Mouse (Mus musculus) hindbrain, embryonic 10.5 days (tissue): ENCODE results near the gene Agbl5. TPM values are rescaled to one million over a fixed set of nuclear protein-coding genes. Genes with fewer than 3 reads are reported as not detected.

Source experiments
- DNase-seq: peaks from one replicate; pipeline ENCODE4 v3.0.0-alpha.2; 2017; ENCODE audit warnings: low spot score
- H3K27ac ChIP-seq: fragments of 300-500 bp; sonication (generic); 2 replicates; pipeline ENCODE4 v1.5.1; 2016; ENCODE audit warnings: mild to moderate bottlenecking, moderate library complexity
- H3K27me3 ChIP-seq: fragments of 300-500 bp; sonication (generic); 2 replicates; pipeline ENCODE4 v1.6.1; 2016; ENCODE audit warnings: mild to moderate bottlenecking; ENCODE audit not compliant: poor library complexity, insufficient read depth, severe bottlenecking
- H3K36me3 ChIP-seq: fragments of 300-500 bp; sonication (generic); 2 replicates; pipeline ENCODE4 v1.6.1; 2016; ENCODE audit warnings: mild to moderate bottlenecking, moderate library complexity
- H3K4me1 ChIP-seq: fragments of 300-500 bp; sonication (generic); replicated peaks from 2 replicates; pipeline ENCODE4 v1.6.1; 2016; ENCODE audit warnings: mild to moderate bottlenecking
- H3K4me3 ChIP-seq: fragments of 300-500 bp; sonication (generic); 2 replicates; pipeline ENCODE4 v1.5.1; 2016; ENCODE audit warnings: mild to moderate bottlenecking, moderate library complexity
- H3K9me3 ChIP-seq: fragments of 300-500 bp; sonication (generic); 2 replicates; pipeline ENCODE4 v1.6.1; 2016; ENCODE audit warnings: mild to moderate bottlenecking, moderate library complexity
- WGBS: fragments of 180-500 bp; shearing (Covaris S2); methylation state at CpG from one replicate; pipeline ENCODE4 v1.1.7; 2016; 5-methylcytosine and 5-hydroxymethylcytosine counted together
- polyA plus RNA-seq: library from polyadenylated mRNA; unstranded; fragments of >200 nt; fragmentation: Nextera tagmentation; extraction: Ambion mirVana; gene quantifications from 2 replicates; pipeline ENCODE4 v1.2.1, GENCODE M21; 2016

The Agbl5 gene
- polyA plus RNA-seq, 1 experiment from 2014 or later, result 24.2 TPM

DNA sequence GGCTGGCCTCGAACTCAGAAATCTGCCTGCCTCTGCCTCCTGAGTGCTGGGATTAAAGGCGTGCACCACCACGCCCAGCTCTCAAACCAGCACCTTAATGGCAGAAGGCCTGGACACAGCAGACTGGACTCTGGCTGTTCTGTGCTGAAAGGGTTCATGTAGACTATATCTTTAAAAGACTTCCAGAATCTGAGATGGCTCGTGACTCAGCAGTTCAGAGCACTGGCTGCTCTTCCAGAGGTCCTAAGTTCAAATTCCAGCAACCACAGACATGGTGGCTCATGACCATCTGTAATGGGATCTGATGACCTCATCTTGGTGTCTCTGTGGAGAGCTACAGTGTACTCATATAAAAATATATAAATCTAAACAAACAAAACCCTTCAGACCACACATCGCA is 13.4 kb downstream of the Agbl5 start:
- Histone ChIP-seq H3K4me3 (no peak overlapping the region), H3K27ac (no peak overlapping the region), H3K4me1 (peaks cover 17% of the 10 kb centered on the region), H3K36me3 (peaks cover 93% of the 10 kb centered on the region), H3K9me3 (no peaks in the 10 kb centered on the region), H3K27me3 (no peaks in the 10 kb centered on the region)
- 94% methylated on average over 5 of the region's 5 CpGs for WGBS
- DNase-seq, result no peak

DNA sequence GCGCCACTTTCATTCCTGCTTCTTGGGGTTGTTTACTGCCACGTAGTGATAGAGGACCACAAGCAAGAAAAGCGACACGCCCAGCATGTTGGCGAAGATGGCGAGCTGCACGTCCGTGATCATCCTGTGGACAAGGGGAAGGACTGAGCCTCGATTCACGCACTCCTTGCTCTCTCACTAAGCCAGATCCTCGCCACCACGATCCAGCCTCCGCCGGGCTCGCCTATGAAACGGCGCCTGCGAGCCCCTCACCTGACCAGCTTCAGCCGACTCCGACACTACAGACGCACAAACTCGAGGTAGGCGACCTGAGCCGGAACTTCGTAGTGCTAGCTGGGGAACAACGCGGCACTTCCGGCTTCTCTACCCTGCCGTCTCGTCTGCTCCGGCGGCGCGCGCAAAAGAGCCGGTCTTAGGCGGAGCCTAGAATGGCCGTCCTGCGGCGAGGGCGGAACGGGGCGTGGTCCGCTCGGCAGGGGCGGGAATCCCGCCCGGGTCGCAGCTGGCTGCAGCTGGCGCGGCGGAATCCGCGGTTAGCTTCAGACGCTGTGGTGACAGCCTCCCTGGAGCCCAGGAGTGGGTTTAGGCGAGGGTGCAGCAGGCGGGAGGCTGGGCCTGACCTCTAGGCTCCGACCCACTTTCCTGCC is 19.0 kb downstream of the Agbl5 start, which contains the start of gene Ost4:
Ost4 (minus strand) TSS at position 376 of the 647 bp plus-strand sequence.
- H3K36me3 ChIP-seq, result peaks cover 37% of the 10 kb centered on the region
- peak within 1 kb of the TSS; percentile 93 for H3K27ac ChIP-seq
- 0% methylated on average over 58 of the region's 58 CpGs for WGBS
- no peaks in the 10 kb centered on the region for H3K9me3 ChIP-seq
- peaks cover 46% of the 10 kb centered on the region for H3K4me1 ChIP-seq
- H3K4me3 ChIP-seq, result peak within 1 kb of the TSS; percentile 84
- peaks cover 7% of the 10 kb centered on the region for H3K27me3 ChIP-seq
- peak; percentile 97 for DNase-seq

DNA sequence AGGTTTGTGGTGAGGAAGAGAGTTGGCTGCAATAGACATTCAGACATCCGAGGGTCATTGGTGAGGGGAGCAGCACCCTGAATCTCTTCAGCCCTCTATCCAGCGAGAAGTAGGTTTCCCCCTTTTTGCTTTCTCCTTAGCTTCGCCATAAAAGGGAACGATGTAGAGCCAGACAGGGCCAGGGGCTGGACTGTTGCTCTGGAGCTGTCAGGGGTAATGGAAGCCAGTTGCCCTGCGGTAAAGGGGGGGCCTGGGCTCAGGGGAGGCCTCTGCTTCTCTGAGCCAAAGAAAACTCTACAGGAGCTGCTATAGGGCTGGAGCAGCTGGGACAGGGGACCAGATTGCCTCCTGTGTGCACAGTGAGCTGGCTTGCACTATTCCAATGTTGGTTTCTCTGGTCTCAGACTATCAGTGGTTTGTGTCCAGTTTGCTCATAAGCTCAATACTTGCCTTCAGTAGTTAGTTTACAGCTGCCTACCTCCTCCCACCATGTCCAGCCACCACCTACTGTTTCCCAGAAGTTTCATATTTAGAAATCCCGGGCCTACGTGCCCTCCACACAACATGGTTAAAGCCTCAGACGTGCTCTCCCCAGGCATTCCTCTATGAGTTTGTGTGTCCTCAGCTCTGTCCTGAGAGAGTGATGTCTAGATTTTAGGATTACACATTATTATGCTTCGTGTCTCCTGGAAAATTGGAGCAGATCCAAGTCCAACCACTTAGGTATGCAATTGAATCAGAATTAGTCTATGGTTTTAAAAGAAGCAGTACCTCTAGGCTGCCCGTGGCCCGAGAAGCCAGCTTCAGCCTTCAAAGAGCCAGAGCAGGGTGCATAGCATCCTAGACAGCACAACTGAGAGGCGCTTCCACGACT is 20.2 kb downstream of the Agbl5 start:
- peaks cover 7% of the 10 kb centered on the region for H3K27me3 ChIP-seq
- peaks cover 57% of the 10 kb centered on the region for H3K4me1 ChIP-seq
- H3K27ac ChIP-seq, result peak overlapping the region; percentile 93
- peak overlapping the region; percentile 84 for H3K4me3 ChIP-seq
- DNase-seq, result peak; percentile 19
- WGBS, result 49% methylated on average over 13 of the region's 13 CpGs
- peaks cover 26% of the 10 kb centered on the region for H3K36me3 ChIP-seq
- no peaks in the 10 kb centered on the region for H3K9me3 ChIP-seq

DNA sequence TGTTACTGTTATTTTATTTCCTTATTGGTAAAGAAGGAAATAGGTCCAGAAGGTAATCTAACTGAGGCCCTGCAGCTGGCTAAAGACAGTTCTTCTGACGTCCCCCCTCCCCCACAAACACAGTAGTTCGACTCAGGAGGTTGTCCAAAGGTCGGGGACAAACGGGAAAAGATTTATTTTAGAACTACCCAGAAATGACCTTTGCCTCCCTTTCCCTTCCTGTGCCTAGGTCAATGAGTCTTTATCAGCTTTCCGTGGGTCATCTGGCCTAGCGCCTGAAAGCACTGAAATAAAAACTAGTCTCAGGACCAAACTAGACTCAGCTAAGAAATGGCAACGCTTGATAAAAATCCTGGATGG is 20.8 kb downstream of the Agbl5 start:
- Histone ChIP-seq H3K4me3 (no peak overlapping the region), H3K9me3 (no peaks in the 10 kb centered on the region), H3K4me1 (peaks cover 63% of the 10 kb centered on the region), H3K36me3 (peaks cover 20% of the 10 kb centered on the region), H3K27me3 (peaks cover 7% of the 10 kb centered on the region), H3K27ac (peak overlapping the region; percentile 93; the same call in 1 of the 2 replicates)
- no peak for DNase-seq
- WGBS, result 47% methylated on average over 7 of the region's 7 CpGs

DNA sequence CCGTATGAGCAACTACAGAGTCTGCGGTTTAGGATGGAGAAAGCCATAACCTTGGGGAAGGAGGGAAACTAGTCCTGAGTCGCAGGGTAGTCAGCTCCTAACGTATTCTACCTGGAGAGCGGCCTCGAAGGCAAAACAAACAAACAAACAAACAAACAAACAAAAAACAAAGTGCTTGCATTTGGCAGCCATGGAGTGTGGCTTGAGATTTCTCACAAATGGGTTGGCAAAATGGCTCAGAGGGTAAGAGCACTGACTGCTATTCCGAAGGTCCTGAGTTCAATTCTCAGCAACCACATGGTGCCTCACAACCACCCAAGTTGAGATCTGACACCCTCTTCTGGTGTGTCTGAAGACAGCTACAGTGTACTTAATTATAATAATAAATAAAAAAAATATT is 21.4 kb downstream of the Agbl5 start:
- Histone ChIP-seq H3K9me3 (no peaks in the 10 kb centered on the region), H3K4me1 (peaks cover 69% of the 10 kb centered on the region), H3K4me3 (no peak overlapping the region), H3K27ac (no peak overlapping the region), H3K36me3 (peaks cover 14% of the 10 kb centered on the region), H3K27me3 (peaks cover 7% of the 10 kb centered on the region)
- no peak for DNase-seq
- 83% methylated on average over 7 of the region's 7 CpGs for WGBS

DNA sequence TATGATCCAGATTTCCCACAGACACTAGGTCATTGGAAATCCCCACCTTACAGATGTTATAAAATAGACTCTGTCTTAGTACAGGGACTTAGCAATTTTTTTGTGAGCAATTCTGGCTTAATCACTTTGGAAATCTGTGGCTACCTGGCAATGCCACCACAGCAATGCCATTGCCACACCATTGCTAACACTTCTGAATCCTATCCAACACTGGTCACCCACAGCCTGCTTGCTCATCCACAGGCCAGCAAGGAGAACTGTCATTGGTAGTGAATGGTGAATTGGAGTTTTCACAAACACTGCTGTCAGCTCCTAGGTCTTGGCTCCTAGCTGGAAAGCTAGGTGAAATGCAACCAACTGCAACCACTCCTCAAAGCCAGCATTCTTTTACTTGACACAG is 22.0 kb downstream of the Agbl5 start:
- peaks cover 70% of the 10 kb centered on the region for H3K4me1 ChIP-seq

DNA sequence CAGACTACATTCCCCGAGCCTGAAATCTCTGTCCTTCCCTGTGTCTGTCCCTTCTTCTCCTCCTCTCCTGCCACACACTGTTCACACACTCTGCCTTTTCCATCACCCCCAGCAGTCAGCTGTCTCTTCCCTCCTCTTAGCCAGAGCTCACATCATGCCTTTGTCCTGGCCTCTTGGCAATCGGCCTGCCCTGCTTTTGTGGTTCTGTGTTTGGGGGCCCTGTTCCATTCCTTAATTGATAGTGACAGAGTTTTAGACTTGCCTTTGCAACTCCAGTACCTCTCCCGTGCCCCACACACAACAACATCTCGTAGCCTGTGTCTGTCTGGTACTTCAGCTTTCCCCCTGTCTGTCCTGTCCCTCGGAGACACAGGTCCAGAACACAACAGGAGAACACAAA is 23.7 kb downstream of the Agbl5 start:
- DNase-seq, result no peak
- 72% methylated on average over 5 of the region's 5 CpGs for WGBS
- peaks cover 71% of the 10 kb centered on the region for H3K4me1 ChIP-seq

More for the DNA sequence above, 22.0 kb downstream of the Agbl5 start:
- peaks cover 7% of the 10 kb centered on the region for H3K27me3 ChIP-seq
- H3K27ac ChIP-seq, result no peak overlapping the region
- peaks cover 8% of the 10 kb centered on the region for H3K36me3 ChIP-seq
- no peaks in the 10 kb centered on the region for H3K9me3 ChIP-seq
- no peak for DNase-seq
- no peak overlapping the region for H3K4me3 ChIP-seq

DNA sequence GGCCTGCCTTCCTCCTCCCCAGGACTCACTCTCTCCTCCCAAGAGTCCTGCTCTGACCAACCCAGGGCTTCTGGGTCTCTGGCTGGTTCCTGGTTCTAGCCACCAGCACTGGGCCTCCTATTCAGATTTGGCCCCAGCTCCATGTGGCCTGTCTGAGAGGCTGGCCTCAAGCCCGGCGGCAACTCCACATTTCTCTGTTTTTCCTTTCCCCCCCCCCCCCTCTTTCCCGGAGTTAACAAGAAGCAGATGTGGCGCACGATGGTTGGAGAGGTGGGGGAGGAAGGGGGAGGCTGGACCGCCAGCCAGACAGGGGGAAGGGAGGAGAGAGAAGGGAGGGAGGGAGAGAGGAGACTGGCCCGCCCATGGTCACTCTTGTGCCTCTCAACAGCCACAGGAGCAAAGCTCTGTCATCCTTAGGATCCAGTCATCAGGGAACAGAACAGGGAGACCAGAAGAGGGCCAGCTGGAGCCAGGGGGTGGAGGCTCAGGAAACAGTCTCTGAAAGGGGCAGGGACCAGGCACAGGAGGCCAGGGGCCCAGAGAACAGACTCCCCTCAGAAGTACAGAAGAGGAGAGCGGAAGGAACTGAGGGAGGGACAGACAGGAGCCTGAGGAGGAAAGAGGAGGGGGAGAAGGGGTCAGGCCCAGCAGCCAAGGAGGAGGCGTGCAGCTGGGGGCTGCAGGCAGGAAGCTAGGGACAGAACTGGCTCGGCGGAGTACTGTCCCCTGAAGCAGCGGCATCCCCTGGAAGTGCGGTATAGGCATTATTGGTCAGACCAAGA is 24.8 kb downstream of the Agbl5 start, which contains the start of gene Emilin1:
Emilin1 (plus strand) TSS at position 343 of the 782 bp plus-strand sequence.
- peak; percentile 81 for DNase-seq
- Histone ChIP-seq H3K27me3 (peaks cover 7% of the 10 kb centered on the region), H3K27ac (peak within 1 kb of the TSS; percentile 86), H3K4me1 (peaks cover 65% of the 10 kb centered on the region), H3K36me3 (peaks cover 15% of the 10 kb centered on the region), H3K9me3 (no peaks in the 10 kb centered on the region), H3K4me3 (peak within 1 kb of the TSS; percentile 46)
- WGBS, result 16% methylated on average over 13 of the region's 13 CpGs

More for the DNA sequence above, 23.7 kb downstream of the Agbl5 start:
- peak overlapping the region; percentile 18; the same call in 1 of the 2 replicates for H3K4me3 ChIP-seq
- H3K27ac ChIP-seq, result peak overlapping the region; percentile 86
- H3K36me3 ChIP-seq, result peaks cover 4% of the 10 kb centered on the region
- H3K9me3 ChIP-seq, result no peaks in the 10 kb centered on the region
- H3K27me3 ChIP-seq, result peaks cover 7% of the 10 kb centered on the region

DNA sequence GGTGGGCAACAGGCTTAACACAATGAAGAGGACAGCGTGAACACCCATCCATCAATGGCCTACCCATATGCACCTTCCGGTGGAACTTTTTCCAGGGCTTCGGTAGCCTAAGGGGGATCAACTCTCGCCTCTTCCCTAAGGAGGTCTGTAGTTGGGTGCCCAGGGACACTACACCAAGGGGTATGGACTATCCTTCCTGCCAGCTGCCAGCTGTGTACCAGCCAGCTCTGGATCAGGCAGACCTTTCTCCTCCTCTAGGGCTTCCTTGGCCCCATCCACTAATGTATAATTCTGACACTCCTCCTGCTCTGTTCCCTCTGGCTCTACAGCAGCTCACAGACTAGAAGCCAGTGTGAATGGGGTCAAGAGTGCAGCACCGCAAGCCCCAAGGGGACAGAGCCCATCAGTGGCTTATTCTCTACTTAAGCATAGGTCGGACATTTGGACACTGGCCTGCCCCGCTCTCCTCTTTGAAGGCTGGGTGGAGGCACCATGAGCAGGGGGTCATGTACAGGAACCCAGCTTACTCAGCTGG is 25.7 kb downstream of the Agbl5 start:
- Histone ChIP-seq H3K9me3 (no peaks in the 10 kb centered on the region), H3K4me1 (peaks cover 64% of the 10 kb centered on the region), H3K27me3 (no peaks in the 10 kb centered on the region), H3K27ac (peak overlapping the region; percentile 86), H3K4me3 (peak overlapping the region; percentile 46), H3K36me3 (peaks cover 24% of the 10 kb centered on the region)
- DNase-seq, result peak; percentile 20
- WGBS, result 60% methylated on average over 7 of the region's 7 CpGs

DNA sequence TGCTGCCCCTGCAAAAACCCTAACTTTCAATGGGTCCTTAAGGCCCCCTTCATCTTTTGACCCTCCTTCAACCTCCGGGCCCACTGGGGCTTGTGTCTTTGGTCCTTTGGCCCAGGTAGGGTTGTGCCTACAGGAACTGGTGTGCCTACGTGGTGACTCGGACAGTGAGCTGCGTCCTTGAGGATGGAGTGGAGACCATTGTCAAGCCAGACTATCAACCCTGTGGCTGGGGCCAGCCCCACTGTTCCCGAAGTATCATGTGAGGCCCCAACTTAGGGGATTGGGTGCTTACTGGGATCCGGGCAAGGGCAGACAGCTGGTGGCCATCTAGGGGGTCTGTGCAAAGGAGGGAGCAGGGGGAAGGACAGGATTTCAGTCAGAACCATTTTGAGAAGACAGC is 26.4 kb downstream of the Agbl5 start:
- peak overlapping the region; percentile 46 for H3K4me3 ChIP-seq
- H3K9me3 ChIP-seq, result no peaks in the 10 kb centered on the region
- peak overlapping the region; percentile 86 for H3K27ac ChIP-seq
- DNase-seq, result no peak
- H3K27me3 ChIP-seq, result no peaks in the 10 kb centered on the region; the same call in 1 of the 2 replicates
- 69% methylated on average over 6 of the region's 6 CpGs for WGBS
- peaks cover 64% of the 10 kb centered on the region for H3K4me1 ChIP-seq
- peaks cover 31% of the 10 kb centered on the region for H3K36me3 ChIP-seq

DNA sequence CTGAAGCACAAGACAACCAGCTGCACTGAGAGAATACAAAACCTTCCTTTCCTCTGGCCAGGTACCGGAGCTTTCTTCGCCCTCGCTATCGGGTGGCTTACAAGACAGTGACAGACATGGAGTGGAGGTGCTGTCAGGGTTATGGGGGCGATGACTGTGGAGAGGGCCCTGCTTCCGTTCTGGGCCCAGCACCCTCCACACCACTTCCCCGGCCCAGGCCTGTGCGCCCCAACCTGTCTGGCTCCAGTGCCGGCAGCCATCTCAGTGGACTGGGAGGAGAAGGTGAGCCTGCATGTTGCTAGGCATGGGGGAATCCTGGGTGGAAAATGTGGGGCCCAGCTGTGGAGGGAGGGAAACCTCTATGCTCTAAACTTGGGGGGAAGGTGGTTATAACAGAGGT is 27.0 kb downstream of the Agbl5 start:
- H3K4me1 ChIP-seq, result peaks cover 68% of the 10 kb centered on the region
- H3K4me3 ChIP-seq, result peak overlapping the region; percentile 46
- H3K27me3 ChIP-seq, result no peaks in the 10 kb centered on the region; the same call in 1 of the 2 replicates
- H3K9me3 ChIP-seq, result no peaks in the 10 kb centered on the region
- WGBS, result 68% methylated on average over 9 of the region's 9 CpGs
- peaks cover 34% of the 10 kb centered on the region for H3K36me3 ChIP-seq
- DNase-seq, result no peak
- H3K27ac ChIP-seq, result peak overlapping the region; percentile 86

DNA sequence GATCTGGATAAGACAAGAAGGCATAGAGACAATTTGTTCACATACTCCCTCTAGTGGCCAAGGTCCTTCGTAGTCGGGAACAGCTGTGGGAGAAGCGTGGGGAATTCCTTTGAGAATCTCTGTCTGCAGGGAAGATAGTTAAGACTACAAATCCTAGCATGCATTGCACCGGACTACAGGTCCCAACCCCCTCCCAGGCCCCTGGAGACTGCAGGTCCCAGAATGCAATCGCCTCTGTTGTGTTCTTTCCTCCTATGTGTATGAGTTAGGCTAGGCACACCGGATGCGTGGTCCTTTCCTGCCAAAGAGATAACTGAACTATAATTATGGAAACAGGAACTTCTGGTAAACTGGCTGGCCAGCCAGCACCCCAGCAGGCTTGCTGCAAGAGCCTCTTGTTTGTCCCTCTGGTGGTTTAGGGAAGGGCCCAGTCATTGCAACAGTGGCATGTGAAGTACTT is 27.5 kb downstream of the Agbl5 start:
- WGBS, result 8% methylated on average over 7 of the region's 7 CpGs
- H3K4me3 ChIP-seq, result peak overlapping the region; percentile 46
- no peaks in the 10 kb centered on the region for H3K9me3 ChIP-seq
- H3K4me1 ChIP-seq, result peaks cover 68% of the 10 kb centered on the region
- H3K36me3 ChIP-seq, result peaks cover 36% of the 10 kb centered on the region
- H3K27ac ChIP-seq, result peak overlapping the region; percentile 86
- peak; percentile 83 for DNase-seq
- no peaks in the 10 kb centered on the region; the same call in 1 of the 2 replicates for H3K27me3 ChIP-seq
